Mouse (Mus musculus) ES-E14 (cell line): ENCODE results near the gene Gtf2a2. TPM values are rescaled to one million over a fixed set of nuclear protein-coding genes. Genes with fewer than 3 reads are reported as not detected.

Experiments
- DNase-seq: peaks from one replicate; pipeline ENCODE4 v3.0.0-alpha.2; 2013; ENCODE audit warnings: low read depth, low spot score
- H3K27ac ChIP-seq: 2 replicates; pipeline ENCODE4 v1.5.1; 2012; ENCODE audit warnings: low read depth, mild to moderate bottlenecking, low read length, moderate library complexity, mixed read lengths; ENCODE audit not compliant: poor library complexity, insufficient read depth, severe bottlenecking
- H3K36me3 ChIP-seq: 2 replicates; pipeline ENCODE4 v1.6.1; 2012; ENCODE audit warnings: mild to moderate bottlenecking, low read length, moderate library complexity, mixed read lengths; ENCODE audit not compliant: control insufficient read depth, poor library complexity, insufficient read depth, severe bottlenecking
- H3K4me1 ChIP-seq, 2 experiments: fragments of 150-350 bp in 1 of 2; sonication (generic) in 1 of 2; 2 replicates each; pipeline ENCODE4 v1.6.1; 2012; ENCODE audit warnings: low read length in 2 of 2, mild to moderate bottlenecking in 1 of 2, mixed read lengths in 1 of 2; ENCODE audit not compliant: control insufficient read depth in 2 of 2, insufficient read depth in 2 of 2, poor library complexity in 1 of 2
- H3K4me3 ChIP-seq, 2 experiments: fragments of 150-350 bp in 1 of 2; sonication (generic) in 1 of 2; 2 replicates each; pipeline ENCODE4 v1.5.1; 2012; ENCODE audit warnings: low read length in 2 of 2, low read depth in 1 of 2, mild to moderate bottlenecking in 1 of 2, mixed read lengths in 1 of 2; ENCODE audit not compliant: insufficient read depth in 1 of 2, poor library complexity in 1 of 2, severe bottlenecking in 1 of 2
- H3K9ac ChIP-seq: 2 replicates; pipeline ENCODE4 v1.6.1; 2012; ENCODE audit warnings: low read depth, mild to moderate bottlenecking, low read length, mixed read lengths; ENCODE audit not compliant: poor library complexity, insufficient read depth, severe bottlenecking
- H3K9me3 ChIP-seq: fragments of 150-350 bp; sonication (generic); 2 replicates; pipeline ENCODE4 v1.6.1; 2012; ENCODE audit warnings: low read depth, mild to moderate bottlenecking, low read length; ENCODE audit not compliant: control insufficient read depth, insufficient read depth
- CHD2 ChIP-seq: IDR thresholded peaks from 2 replicates; pipeline ENCODE4 v1.6.1; 2014; ENCODE audit warnings: mild to moderate bottlenecking, low read depth, low read length, inconsistent platforms
- HCFC1 ChIP-seq: IDR thresholded peaks from 2 replicates; pipeline ENCODE4 v1.6.1; 2012; ENCODE audit warnings: low read length, inconsistent platforms, borderline replicate concordance; ENCODE audit not compliant: insufficient read depth
- MAFK ChIP-seq: IDR thresholded peaks from 2 replicates; pipeline ENCODE4 v1.6.1; 2014; ENCODE audit warnings: mild to moderate bottlenecking, low read depth, low read length, inconsistent platforms; ENCODE audit not compliant: insufficient read depth
- ZC3H11A ChIP-seq: IDR thresholded peaks from 2 replicates; pipeline ENCODE4 v1.6.1; 2012; ENCODE audit warnings: low read depth, mild to moderate bottlenecking, inconsistent platforms, low read length, borderline replicate concordance
- ZNF384 ChIP-seq: IDR thresholded peaks from 2 replicates; pipeline ENCODE4 v1.6.1; 2012; ENCODE audit warnings: low read depth, low read length, inconsistent platforms
- in situ Hi-C, 2 experiments: fragments of 600-800 bp; cut with MboI; formaldehyde crosslinking; loops; one replicate each; pipeline ENCODE4 v1.15.1; 2025; ENCODE audit warnings: low sequenced_read_pairs in 2 of 2, inconsistent platforms in 1 of 2; ENCODE audit not compliant: unreplicated experiment in 2 of 2
- total RNA-seq: library from RNA; depleted of rRNA; stranded (reverse); fragments of 300-350 nt; gene quantifications from 2 replicates; pipeline ENCODE4 v1.2.3, GENCODE M21; 2012

Gtf2a2 gene
- total RNA-seq, 1 experiment, result 70.9 TPM

DNA sequence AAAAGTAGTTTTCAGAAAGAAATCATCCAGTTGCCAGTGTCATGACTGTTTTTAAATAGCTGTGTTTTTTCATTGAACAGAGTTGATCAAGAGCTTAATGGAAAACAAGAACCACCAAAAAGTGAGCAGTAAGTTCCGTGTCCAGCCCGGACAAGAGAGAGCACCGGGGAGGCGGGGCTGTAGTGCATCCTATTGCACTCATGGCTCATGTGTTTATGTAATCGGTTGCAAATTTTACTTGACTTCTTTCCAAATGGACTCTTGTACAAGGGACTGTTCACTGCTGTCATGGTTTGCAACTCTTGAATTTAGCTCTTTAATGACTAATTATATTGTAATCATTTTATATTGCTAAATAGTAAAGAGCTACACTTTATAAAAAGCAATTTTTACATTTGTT lies 5.4 kb upstream of the Gtf2a2 start:
- no peak for DNase-seq
- in situ Hi-C loops, result no loop called here
- no peak overlapping the region for H3K9ac ChIP-seq
- no peaks in the 10 kb centered on the region for H3K4me1 ChIP-seq
- no peak for TF ChIP-seq CHD2
- no peak for TF ChIP-seq HCFC1
- TF ChIP-seq ZC3H11A, result no peak
- TF ChIP-seq MAFK, result no peak
- no peak for TF ChIP-seq ZNF384
- no peak overlapping the region for H3K27ac ChIP-seq
- no peak overlapping the region for H3K4me3 ChIP-seq
- no peaks in the 10 kb centered on the region for H3K9me3 ChIP-seq
- H3K36me3 ChIP-seq, result peaks cover 20% of the 10 kb centered on the region

GRCm38 (mm10) chr9:70007506-70008248 lies 4.7 kb upstream of the Gtf2a2 start:
- Histone ChIP-seq H3K4me3 (no peak overlapping the region), H3K9ac (no peak overlapping the region), H3K36me3 (peaks cover 17% of the 10 kb centered on the region), H3K9me3 (no peaks in the 10 kb centered on the region), H3K4me1 (no peaks in the 10 kb centered on the region), H3K27ac (no peak overlapping the region)
- in situ Hi-C loops, result no loop called here
- no peak for DNase-seq
- no peak for TF ChIP-seq ZC3H11A

- H3K9ac ChIP-seq, result no peak overlapping the region
Measured at GRCm38 (mm10) chr9:70009754-70010304, 2.5 kb upstream of the Gtf2a2 start.

DNA sequence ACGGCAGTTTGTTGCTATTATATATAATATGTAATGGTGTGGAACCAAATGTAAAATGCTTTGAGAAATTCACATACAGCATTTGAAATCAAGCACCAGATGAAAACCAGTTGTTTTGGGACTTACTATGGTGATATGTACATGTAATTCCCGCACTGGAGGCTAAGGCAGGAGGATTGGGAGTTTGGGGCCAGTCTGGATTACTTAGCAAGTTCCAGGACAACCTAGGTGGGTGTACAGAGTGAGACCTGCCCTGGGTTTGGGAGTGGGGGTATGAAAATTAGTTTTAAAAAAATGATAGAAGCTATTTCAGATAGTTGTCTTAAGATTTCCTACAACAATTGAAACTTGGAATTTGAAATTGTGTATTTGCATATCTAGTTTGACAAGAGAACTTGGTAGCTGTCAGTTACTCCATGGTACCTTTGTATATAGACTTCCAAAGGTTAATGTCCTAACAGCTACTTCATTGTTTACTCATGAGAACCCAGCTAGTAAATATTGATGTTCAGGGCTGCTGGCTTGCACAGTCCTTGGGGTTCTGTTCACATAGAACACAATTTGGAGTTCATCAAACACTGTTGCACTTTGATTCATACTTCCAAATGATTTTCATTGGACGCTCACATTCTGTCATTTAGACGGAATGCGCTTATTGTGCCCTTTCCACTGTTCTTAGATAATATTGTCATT lies 1.4 kb upstream of the Gtf2a2 start:
- in situ Hi-C loops, result no loop called here
- no peak for DNase-seq
- TF ChIP-seq ZC3H11A (no peak), ZNF384 (no peak)
- Histone ChIP-seq H3K4me1 (no peaks in the 10 kb centered on the region; a peak in 3 of 4 replicates), H3K9ac (no peak overlapping the region), H3K36me3 (peaks cover 10% of the 10 kb centered on the region; the same call in 1 of the 2 replicates), H3K27ac (no peak overlapping the region), H3K9me3 (no peaks in the 10 kb centered on the region), H3K4me3 (no peak overlapping the region)

More at GRCm38 (mm10) chr9:70009754-70010304, 2.5 kb upstream of the Gtf2a2 start:
- Histone ChIP-seq H3K4me3 (no peak overlapping the region), H3K36me3 (peaks cover 10% of the 10 kb centered on the region), H3K4me1 (no peaks in the 10 kb centered on the region; a peak in 3 of 4 replicates), H3K9me3 (no peaks in the 10 kb centered on the region), H3K27ac (no peak overlapping the region)
- in situ Hi-C loops, result no loop called here
- no peak for DNase-seq
- TF ChIP-seq MAFK (no peak), ZC3H11A (no peak), HCFC1 (no peak), CHD2 (no peak), ZNF384 (no peak)
